Mouse (Mus musculus) adrenal gland, adult 8-10 months (tissue): ENCODE measurements at regions not wholly inside any gene's neighbourhood (a gene's known extent, or its start where the extent isn't known, plus 50 kb on each side); places are given as distances from the start of the nearest gene placed in this dataset.

Experiments
- DNase-seq: peaks from one replicate; pipeline ENCODE4 v3.0.0; 2022

DNA sequence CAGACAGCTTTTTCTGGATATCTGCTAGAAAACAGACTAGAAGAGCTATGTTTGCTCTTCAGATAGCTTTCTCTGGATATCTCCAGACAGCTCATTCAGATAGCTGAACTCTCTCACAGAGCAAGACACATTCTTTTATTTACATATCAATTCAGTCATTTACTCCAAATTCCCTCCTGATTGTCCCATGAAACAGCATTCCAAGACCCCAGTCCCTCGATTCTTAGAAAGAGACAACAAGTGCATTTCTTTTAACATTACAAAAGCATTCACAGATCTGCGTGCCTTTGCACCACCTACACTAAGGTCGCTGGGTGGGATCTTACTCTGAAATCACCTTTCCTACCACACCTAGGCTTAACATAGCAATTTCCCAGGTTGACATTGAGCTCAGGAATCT lies 1039.5 kb upstream of the Ddx18 start:
- DNase-seq = no peak

GRCm38 (mm10) chr1:122575954-122576353 lies 1008.2 kb upstream of the Ddx18 start:
- DNase-seq = no peak

DNA sequence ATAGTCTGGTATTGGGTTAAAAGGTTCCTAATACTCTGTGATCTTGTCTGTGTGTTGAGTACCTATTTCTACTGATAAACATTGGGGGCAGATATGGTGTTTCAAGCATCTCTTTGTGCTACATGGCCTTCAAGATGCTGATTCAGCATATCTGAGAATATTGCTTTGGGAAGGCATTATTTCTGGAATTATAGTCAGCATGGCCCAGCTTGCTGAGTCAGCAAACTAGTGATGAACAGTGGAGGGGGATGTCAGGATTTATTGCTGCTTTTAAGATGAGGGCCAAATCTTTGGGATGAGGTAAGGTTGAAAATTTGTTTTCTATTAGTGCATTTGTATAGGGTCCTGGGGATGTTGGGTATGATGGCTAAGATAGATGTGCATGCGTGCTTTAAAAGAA lies 983.8 kb upstream of the Ddx18 start:
- no peak for DNase-seq

GRCm38 (mm10) chr1:122509580-122509979 lies 941.8 kb upstream of the Ddx18 start:
- DNase-seq = no peak

DNA sequence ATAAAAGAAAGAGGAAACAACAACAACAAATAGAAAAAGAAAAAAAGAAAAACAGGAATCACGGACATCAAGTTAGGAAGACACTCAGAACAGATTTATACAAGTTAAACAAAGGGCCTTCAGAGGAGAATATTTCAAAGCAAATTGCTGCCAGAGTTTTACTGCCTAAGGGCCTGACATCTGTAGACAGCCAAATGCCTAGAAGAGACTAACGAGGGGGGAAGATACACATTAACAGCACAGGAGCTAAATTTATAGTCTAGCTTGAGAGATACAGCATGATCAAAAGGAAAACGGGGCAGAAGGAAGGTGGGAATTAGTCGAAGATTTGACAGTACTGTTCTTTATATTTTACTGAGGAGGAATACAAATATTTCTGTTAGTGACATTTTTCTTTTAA lies 933.9 kb upstream of the Ddx18 start:
- DNase-seq = no peak

DNA sequence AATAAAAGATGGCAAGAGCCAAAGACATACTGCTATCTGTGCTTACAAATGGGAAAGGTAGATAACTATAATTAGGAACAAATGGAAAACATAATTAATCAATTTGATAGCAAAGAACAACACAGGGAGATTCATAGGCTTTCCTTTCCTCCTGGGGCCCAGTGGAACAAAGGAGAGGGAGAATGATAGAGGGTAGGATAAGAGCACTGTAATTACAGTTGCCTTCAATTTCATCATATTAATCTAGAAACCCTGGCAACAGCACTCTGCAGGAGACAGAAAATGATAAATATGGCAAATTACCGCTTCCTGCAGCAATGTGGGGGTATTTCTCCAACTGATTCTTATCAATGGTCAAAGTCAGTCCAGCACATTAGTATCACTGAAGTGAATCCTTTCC lies 910.2 kb upstream of the Ddx18 start:
- no peak for DNase-seq

GRCm38 (mm10) chr1:122463931-122464330 lies 896.1 kb upstream of the Ddx18 start:
- no peak for DNase-seq

DNA sequence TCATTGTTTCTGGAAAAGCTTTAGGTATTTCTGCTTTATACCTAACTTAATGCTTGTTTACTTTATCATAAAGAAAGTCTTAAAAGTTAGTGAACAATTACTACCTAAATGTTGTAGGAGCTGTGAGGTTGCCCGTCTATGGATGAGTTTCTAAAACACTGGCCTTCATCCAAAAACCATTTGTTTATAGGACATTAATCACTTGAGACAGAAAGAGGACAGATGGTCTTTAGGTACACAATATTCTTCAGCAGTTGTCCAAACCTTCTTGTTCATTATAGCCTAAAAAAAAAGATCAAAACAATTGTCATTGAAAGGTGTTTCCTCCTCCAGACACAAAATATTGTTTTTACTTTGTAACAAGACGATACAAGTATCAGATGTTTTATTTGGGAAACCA lies 891.3 kb upstream of the Ddx18 start:
- DNase-seq = no peak

GRCm38 (mm10) chr1:122454881-122455280 lies 887.1 kb upstream of the Ddx18 start:
- no peak for DNase-seq

DNA sequence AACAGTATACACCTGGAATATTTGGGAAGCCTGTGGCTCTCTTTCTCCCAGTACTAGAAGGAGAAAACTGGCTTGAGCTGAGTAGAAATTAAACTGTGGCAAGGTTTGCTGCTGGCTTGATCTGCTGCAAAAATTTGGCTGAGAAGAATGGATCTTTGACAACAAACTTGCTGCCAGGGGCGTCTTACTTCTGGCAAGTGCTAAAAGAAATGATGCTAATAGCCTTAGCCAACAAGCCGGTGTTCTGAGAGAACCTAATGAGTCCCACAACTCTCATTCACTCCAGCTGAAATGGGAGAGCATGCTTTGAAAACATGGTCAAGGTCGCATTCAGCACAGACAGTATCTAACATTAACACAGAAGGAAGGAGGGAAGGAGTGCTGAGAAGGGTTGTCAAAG lies 885.8 kb upstream of the Ddx18 start:
- DNase-seq = peak; percentile 1

- DNase-seq = peak; percentile 3
Measured at GRCm38 (mm10) chr1:122439358-122439757, 871.6 kb upstream of the Ddx18 start.

GRCm38 (mm10) chr1:122423503-122423902 lies 855.7 kb upstream of the Ddx18 start:
- DNase-seq = no peak

GRCm38 (mm10) chr1:122396342-122396741 lies 828.6 kb upstream of the Ddx18 start:
- no peak for DNase-seq

DNA sequence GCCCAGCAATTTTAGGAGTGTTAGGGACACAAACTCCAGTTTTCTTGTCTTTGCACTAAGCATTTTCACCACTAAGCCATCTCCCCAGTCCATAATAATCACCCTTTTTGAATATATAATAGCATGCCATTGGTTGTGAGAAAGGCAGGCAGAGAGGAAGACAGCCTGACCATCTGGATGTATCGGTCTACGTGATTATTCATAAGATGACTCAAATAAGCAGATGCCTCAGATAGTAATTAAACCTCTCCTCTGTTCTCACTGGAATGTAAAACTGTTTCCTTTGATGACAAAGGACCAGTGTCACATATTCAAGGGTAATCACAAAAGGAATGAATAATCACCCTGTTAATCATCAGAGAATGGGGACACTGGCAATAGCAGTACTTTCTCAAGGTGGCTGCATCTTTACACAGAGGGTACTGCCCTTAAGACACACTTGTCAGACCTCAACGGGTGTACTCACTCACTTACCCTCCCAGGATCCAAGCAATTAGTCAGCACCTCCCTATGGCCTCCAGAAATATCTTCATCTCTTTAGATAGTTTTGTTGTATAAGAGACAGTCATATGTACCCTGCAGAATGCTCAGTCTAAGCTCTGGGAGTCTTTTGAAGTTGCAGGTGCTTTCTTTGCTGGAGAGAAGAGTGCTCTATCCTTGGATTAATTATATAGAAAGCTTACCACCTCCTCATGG lies 826.0 kb upstream of the Ddx18 start:
- no peak for DNase-seq

- DNase-seq = peak; percentile 84
Measured at GRCm38 (mm10) chr1:122357015-122357414, 789.2 kb upstream of the Ddx18 start.

- no peak for DNase-seq
Measured at GRCm38 (mm10) chr1:122351530-122351929, 783.7 kb upstream of the Ddx18 start.

DNA sequence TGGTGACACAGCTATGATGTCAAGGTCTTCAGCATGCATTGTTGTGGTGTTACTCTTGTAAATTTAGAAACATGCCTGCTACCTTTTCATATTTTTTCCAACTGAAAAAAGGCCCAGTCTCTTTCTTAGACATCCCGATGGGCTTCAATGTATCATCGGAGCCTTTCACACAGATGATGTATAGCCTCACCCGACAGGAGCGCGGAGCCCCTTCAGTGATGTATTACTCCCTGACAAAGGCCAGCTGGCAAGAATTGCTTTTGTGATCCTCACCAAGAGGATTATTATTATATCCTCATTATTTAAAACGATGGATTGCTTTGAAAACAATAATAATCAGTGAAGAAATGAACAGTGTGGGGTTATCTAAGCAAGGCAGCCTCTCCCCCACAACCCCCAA lies 765.5 kb upstream of the Ddx18 start:
- no peak for DNase-seq

DNA sequence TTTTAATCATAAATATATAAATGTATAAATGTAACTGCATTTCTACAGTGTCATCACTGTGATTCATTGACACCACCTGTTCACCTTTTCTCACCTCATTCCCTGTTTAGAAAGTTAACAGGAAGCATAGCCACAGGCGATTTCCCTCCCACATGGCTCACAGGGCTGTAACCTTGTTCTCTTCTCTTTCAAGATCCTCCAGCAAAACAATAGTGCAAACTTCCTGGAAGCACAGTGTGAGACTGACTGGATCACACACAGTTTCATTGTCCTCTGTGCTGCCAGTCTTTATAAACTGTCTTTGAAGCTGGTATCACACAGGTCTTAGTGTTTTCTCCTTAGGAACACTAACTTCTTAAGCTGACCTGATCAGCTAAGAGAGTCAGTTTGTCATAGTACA lies 760.5 kb upstream of the Ddx18 start:
- DNase-seq = no peak
